Mouse (Mus musculus) urinary bladder, postnatal 14 days (tissue): ENCODE data around the gene Mnd1.
A peak's percentile ranks its signal among the peaks of the same experiment; 100 is the strongest.

Source experiments
- DNase-seq: peaks from one replicate; pipeline ENCODE4 v3.0.0; 2021; ENCODE audit warnings: low spot score

Mnd1 gene

DNA sequence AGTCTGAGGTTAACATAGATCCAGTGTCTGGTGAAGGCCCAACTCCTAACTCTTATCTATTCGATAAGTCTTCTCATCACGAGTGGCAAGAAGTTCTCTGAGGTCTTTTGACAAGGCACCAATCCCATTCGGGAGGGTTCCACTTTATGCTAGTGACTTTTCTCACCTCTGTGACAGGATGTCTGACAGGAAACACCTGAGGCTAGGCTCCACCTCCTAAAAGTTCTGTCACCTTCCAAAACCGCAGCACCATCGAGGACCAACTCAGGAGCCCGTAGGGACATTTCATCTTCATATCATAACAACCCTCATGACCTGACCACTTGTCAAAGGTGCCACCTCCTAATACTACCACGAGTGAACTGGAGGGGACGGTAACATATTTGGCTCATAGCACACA is 109.4 kb downstream of the Mnd1 start:
- DNase-seq, result no peak

DNA sequence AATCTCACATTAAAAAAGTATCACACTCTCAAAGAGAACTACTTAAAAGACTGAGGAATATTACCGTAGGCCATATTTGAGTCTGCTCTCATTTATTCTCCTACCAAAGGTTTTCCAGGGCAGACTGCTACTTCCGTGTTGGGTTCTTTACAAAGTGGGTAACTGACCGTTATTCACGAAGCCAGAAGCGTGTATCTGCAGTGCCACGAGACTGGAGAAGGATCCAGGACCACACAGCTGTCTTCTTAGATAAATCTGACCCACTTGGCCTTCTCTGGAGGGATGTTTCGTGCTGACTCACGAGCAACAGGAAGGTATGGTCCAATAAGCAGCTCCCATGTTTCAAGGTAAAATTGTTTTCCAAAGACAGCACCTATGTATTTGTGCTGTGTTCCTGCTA is 113.8 kb downstream of the Mnd1 start:
- no peak for DNase-seq

DNA sequence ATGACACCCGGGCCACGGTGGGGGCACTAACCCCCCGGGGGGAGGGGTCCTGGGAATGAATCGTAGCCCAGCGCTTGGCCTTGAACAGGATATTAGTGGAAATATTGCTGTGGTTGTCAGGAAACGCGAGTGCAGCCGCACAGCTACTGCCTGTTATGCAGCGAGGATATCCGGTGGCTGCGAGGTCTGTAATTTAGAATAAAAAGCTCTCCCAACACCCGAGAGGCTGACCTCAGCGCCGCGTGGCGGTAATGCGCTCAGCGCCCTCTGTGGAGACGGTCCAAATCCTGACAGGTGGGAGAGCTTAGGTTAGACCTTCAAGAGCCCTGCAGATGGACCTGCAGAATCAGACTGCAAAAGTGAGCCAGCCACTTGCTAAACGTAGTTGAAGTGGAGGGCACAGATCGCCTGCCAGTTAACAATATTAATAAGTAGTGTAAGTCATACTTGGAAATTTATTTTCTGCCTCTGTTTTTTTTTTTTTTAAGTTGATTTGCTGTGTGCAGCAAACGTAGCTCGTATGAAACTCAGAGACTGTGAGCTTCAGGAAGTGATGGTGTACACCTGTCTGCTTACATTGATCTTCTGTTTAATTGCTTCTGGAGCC is 115.0 kb downstream of the Mnd1 start:
- peak; percentile 50 for DNase-seq

DNA sequence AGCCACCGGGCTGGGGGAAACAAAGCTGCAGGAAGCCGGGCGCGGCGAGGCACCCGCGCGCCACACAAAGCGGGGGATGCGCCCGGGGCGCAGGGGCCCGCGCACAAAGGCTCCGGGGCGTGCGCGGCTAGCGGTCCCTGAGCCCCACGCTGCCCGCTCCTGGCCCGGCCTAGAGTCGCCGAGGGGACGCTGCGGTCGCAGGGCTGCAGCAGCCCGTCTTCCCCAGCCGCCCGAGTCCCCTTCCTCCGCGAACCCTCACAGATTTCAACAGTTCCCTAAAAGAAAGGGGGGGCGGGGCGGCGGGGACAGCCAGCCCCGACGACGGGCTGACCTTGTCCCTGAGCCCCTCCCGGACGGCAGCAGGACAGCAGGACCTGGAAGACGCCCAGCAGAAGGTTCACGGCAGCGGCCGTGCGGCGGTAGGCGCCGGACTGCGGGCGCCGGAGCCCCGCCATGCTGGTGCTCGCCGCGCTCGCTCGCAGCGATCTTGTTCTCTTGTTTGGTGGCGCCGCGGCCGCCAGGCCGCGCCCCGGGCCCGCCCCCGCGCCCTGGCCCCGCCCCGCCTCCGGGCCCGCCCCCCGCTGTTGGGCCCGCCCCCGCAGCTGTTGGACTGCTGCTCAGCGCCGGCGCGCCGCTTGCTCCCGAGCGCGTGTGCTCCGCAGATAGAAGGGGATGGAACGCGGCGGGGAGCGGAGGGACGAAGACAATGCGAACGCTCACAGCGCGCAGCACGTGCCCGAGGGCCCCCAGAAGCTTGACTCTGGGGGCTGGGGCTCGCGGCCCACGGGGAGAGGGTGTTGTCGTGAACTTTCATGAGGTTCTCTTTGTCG is 115.7 kb downstream of the Mnd1 start, which contains the start of gene Tmem131l:
Gene Tmem131l, minus strand, starts transcription at position 530 of the 830 bp plus-strand sequence.
- peak; percentile 76 for DNase-seq

DNA sequence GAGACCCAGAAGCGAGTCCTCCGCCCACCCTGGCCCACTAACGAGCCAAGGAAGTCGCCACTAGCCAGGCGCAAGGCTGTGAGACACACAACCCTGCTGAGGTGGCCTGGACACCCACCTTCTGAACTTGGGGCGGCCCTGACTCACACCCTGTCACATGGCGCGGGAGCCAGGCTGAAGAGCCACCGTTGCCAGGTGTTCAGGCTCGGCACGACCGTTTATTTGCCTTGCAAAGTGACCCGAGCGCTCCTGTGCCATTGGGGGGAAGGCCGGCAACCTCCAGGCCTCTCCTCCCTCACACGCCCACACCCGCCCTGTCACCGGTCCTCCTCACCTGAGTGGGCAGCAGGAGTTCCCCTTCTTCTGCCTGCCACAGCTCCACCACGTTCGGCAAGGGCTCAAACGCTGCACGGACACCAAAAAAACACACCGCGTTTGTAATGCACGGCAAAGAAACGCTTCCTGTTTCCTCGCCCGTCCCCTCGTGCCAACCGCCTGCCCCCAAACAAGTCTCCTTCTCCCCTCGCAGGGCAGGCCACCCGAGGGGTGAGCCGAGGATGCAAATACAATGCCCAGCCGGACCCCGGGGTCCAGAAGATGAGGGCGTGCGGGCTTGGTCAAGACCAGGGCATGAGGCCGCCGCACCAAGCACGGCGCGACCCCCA is 116.5 kb downstream of the Mnd1 start:
- peak; percentile 62 for DNase-seq

DNA sequence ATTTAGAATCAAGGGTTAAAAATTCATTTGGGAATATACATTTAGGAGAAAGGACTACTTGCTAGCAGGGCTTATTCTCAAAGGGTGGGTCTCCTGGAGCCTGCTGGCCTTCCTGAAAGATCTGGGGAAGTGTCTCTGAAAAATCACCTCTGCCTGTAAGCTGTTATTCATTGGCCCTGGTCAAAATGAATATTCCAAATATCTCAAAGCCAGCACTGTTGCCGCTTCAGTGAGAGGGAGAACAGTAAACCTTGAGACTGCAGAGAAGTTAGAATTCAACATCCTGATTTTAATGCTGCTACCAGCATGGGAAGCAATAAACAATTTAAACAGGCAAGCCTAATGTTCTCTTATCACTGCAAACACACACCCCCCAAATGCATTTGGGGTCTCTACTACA is 117.5 kb downstream of the Mnd1 start:
- DNase-seq, result no peak
